Mouse (Mus musculus): ENCODE measurements at regions not wholly inside any gene's neighbourhood (a gene's known extent, or its start where the extent isn't known, plus 50 kb on each side); places are given as distances from the start of the nearest gene placed in this dataset.
"Not testable (repeated sequence)": the region's sequence is repeated elsewhere in the genome, so short reads cannot be mapped to it uniquely, and the experiment has no call there.

- Histone ChIP-seq H3K4me3 (ENCODE audit: low read length) (no peak overlapping the region), H3K36me3 (ENCODE audit: insufficient read depth, low read length) (no peaks in the 10 kb centered on the region), H3K4me2 (ENCODE audit: low read depth, low read length) (no peak overlapping the region), H3K27me3 (ENCODE audit: insufficient read depth, low read length) (no peaks in the 10 kb centered on the region), H3K4me1 (ENCODE audit: insufficient read depth, low read length) (no peaks in the 10 kb centered on the region), H3K9me3 (ENCODE audit: low read length) (no peaks in the 10 kb centered on the region), H3K27ac (no peak overlapping the region), H3K9ac (replicated peaks; ENCODE audit: low read length) (no peak overlapping the region)
- ATAC-seq: no peak
- WGBS: 33% methylated on average over 3 of the region's 3 CpGs
- no peak for DNase-seq (ENCODE audit: low spot score)
- no peak for TF ChIP-seq CTCF (IDR thresholded peaks at IDR 0.05; ENCODE audit: low read depth)
Observed at GRCm38 (mm10) chr4:22803665-22804064, 315.5 kb upstream of the Pou3f2 start.

GRCm38 (mm10) chr4:22792826-22793225 lies 304.7 kb upstream of the Pou3f2 start:
- Histone ChIP-seq H3K4me2 (ENCODE audit: low read depth, low read length) (no peak overlapping the region), H3K9ac (replicated peaks; ENCODE audit: low read length) (no peak overlapping the region), H3K4me1 (ENCODE audit: insufficient read depth, low read length) (no peaks in the 10 kb centered on the region), H3K27ac (no peak overlapping the region), H3K4me3 (ENCODE audit: low read length) (no peak overlapping the region), H3K27me3 (ENCODE audit: insufficient read depth, low read length) (no peaks in the 10 kb centered on the region), H3K36me3 (ENCODE audit: insufficient read depth, low read length) (no peaks in the 10 kb centered on the region), H3K9me3 (ENCODE audit: low read length) (no peaks in the 10 kb centered on the region)
- 70% methylated on average over 1 of the region's 1 CpGs for WGBS
- ATAC-seq: no peak
- TF ChIP-seq CTCF (IDR thresholded peaks at IDR 0.05; ENCODE audit: low read depth): no peak
- no peak for DNase-seq (ENCODE audit: low spot score)

- Histone ChIP-seq H3K4me3 (ENCODE audit: low read length) (no peak overlapping the region), H3K27me3 (ENCODE audit: insufficient read depth, low read length) (no peaks in the 10 kb centered on the region), H3K27ac (no peak overlapping the region), H3K36me3 (ENCODE audit: insufficient read depth, low read length) (no peaks in the 10 kb centered on the region), H3K9ac (replicated peaks; ENCODE audit: low read length) (no peak overlapping the region), H3K9me3 (ENCODE audit: low read length) (no peaks in the 10 kb centered on the region), H3K4me1 (ENCODE audit: insufficient read depth, low read length) (no peaks in the 10 kb centered on the region), H3K4me2 (ENCODE audit: low read depth, low read length) (no peak overlapping the region)
- ATAC-seq (no peak), DNase-seq (ENCODE audit: low spot score) (no peak)
- 60% methylated on average over 3 of the region's 3 CpGs for WGBS
- no peak for TF ChIP-seq CTCF (IDR thresholded peaks at IDR 0.05; ENCODE audit: low read depth)
Observed at GRCm38 (mm10) chr4:22787866-22788265, 299.7 kb upstream of the Pou3f2 start.

- not testable (repeated sequence) for ATAC-seq; H3K4me2 ChIP-seq (ENCODE audit: low read depth, low read length)
- WGBS: 95% methylated on average over 4 of the region's 4 CpGs
Observed at GRCm38 (mm10) chr4:22763026-22763425, 274.9 kb upstream of the Pou3f2 start.

More at GRCm38 (mm10) chr4:22763026-22763425, 274.9 kb upstream of the Pou3f2 start:
- H3K9me3 ChIP-seq (ENCODE audit: low read length); H3K4me3 ChIP-seq (ENCODE audit: low read length); H3K27ac ChIP-seq; H3K4me1 ChIP-seq (ENCODE audit: insufficient read depth, low read length); H3K9ac ChIP-seq (replicated peaks; ENCODE audit: low read length); H3K27me3 ChIP-seq (ENCODE audit: insufficient read depth, low read length); DNase-seq (ENCODE audit: low spot score); H3K36me3 ChIP-seq (ENCODE audit: insufficient read depth, low read length): not testable (repeated sequence)
